Comparison of ENCODE assay signal across 8 mouse cellular contexts in the genomic region with DNA sequence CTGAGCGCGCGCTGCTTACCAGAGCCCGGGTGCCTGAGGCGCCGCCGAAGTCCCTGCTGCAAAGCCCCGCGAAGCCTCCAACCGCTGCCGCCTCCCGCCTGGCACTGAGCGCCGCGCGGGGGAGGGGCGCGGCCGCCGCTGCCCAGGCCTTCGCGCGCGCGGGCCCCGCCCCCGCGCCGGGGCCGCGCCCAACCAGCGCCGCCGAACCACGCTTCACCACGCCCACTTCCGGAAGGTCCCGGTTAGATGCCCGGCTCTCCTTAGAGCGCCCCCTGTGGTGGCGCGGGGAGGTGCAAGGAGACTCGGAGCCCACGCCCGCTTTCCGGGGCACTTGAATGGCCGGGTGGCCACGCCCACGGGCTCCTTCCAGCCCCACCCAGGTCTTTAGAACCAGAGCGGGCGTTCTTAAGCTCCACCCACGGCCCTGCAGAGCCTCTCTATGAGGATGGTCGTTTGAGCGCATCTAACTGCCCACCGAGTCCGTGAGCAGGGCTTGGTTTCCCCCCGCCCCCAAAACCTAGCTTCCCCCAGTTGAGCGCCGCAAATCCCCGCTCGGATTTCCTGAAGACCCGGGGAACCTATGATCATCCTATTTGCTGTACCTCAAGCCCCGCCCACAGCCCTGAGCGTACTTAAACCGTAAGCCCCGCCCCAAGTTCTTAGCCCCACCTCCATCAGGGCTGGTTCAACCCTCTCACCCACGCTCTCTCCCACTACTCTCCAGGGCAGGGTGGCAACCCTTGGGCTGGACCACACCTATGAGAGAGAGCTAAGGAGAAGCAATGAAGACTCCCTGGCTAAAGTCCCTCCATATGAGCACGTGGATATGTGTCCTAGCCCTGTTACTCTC. TPM values are rescaled to one million over a fixed set of nuclear protein-coding genes. Genes with fewer than 3 reads are reported as not detected.
DNase-seq lines count a peak whose midpoint lies in the region; ATAC-seq and TF ChIP-seq lines count a peak whose summit lies in the region.

A gene (minus strand): TSS at position 167 of the 850 bp plus-strand sequence.

- no peak for TF ChIP-seq POLR2A in cortical plate, adult 2 months (IDR thresholded peaks at IDR 0.05; ENCODE audit: extremely low read depth, insufficient read depth, low read length)

- H3K4me1 ChIP-seq in cortical plate, adult 2 months (ENCODE audit: control insufficient read depth, insufficient read depth, low read length): peaks cover 4% of the 10 kb centered on the region; the same call in 1 of the 2 replicates
- peaks cover 70% of the 10 kb centered on the region for H3K4me1 ChIP-seq in megakaryocyte, embryonic 14.5 days

- peak within 1 kb of the TSS; percentile 91 for H3K27ac ChIP-seq in cortical plate, adult 2 months (ENCODE audit: insufficient read depth, low read length)

- peak within 1 kb of the TSS; percentile 45 for H3K4me3 ChIP-seq in cortical plate, adult 2 months (ENCODE audit: insufficient read depth, low read length)
- H3K4me3 ChIP-seq in megakaryocyte, embryonic 14.5 days (replicated peaks): peak within 1 kb of the TSS; percentile 95

- H3K9me3 ChIP-seq in megakaryocyte, embryonic 14.5 days: peaks cover 7% of the 10 kb centered on the region

- peaks cover 15% of the 10 kb centered on the region for H3K36me3 ChIP-seq in megakaryocyte, embryonic 14.5 days (replicated peaks; ENCODE audit: low read length)

- ATAC-seq in activated CD4-positive, CD25-positive, alpha-beta regulatory T cell, adult 4 months: peak; percentile 79

- peak; percentile 99 to 100 for DNase-seq in gastrocnemius, adult 8-10 months (ENCODE audit: low spot score in 2 of 2)
- peak; percentile 90 for DNase-seq in hindlimb bud, embryonic 11.5 days (ENCODE audit: extremely low spot score, low read depth, low spot score)
- DNase-seq in left cerebral cortex, adult 8-10 months (ENCODE audit: low spot score in 2 of 2): peak; percentile 96 to 97
- DNase-seq in right cerebral cortex, postnatal 10 days (ENCODE audit: low spot score in 2 of 2): peak; percentile 97 to 98
- DNase-seq in urinary bladder, postnatal 25 days (ENCODE audit: low spot score): peak; percentile 100

- no peaks in the 10 kb centered on the region for H3K27me3 ChIP-seq in megakaryocyte, embryonic 14.5 days (replicated peaks)

- peak; percentile 60 for TF ChIP-seq CTCF in cortical plate, adult 2 months (IDR thresholded peaks at IDR 0.05; ENCODE audit: extremely low read depth, insufficient read depth, low read length)

RNA-seq across cellular contexts. Expression of the gene that starts here (rescaled TPM):
- polyA plus RNA-seq in activated CD4-positive, CD25-positive, alpha-beta regulatory T cell, adult 4 months (2017; shearing (Covaris generic)): 10 to 100 TPM; 59.2 to 70.7 TPM
- 66.1 and 70.5 TPM in 2 replicates for polyA plus RNA-seq in cortical plate, adult 2 months (2012; rRNA removed)
- 1 to 10 TPM; 7.0 to 9.8 (median 8.2) TPM for total RNA-seq in gastrocnemius, adult 8-10 months (2022)
- 10 to 100 TPM; 76.3 to 95.4 (median 86.2) TPM for total RNA-seq in left cerebral cortex, adult 8-10 months (2022)
- polyA plus RNA-seq in megakaryocyte, embryonic 14.5 days (2012; ENCODE audit: insufficient read depth, low replicate concordance): 132 and 208 TPM in 2 replicates

Comparison
In these comparisons a context has a peak if more than half of its experiments do, and no peak if none do; other contexts are left out.
1. Peak in every context shown above with its lines: DNase-seq, ATAC-seq, H3K4me3 ChIP-seq and H3K27ac ChIP-seq.
2. RNA of the gene that starts here (total RNA-seq): 76.3 to 95.4 TPM in left cerebral cortex, adult 8-10 months; 7.0 to 9.8 TPM in gastrocnemius, adult 8-10 months; every median in the first group is over 4 times any median in the second.